Mouse (Mus musculus) neural tube, embryonic 14.5 days (tissue): ENCODE results near the gene Spata13. TPM values are rescaled to one million over a fixed set of nuclear protein-coding genes. Genes with fewer than 3 reads are reported as not detected.

Experiments used
- ATAC-seq: fragments of 200-750 bp; cut with Nextera tagmentation; 2 replicates; pipeline ENCODE4 v1.8.0; 2017; ENCODE audit warnings: low read depth, mild to moderate bottlenecking, moderate TSS enrichment, moderate library complexity
- H3K27ac ChIP-seq: fragments of 300-500 bp; sonication (generic); 2 replicates; pipeline ENCODE4 v1.5.1; 2014; ENCODE audit warnings: low read depth, mild to moderate bottlenecking, control low read depth, low read length, moderate library complexity, mixed read lengths
- H3K27me3 ChIP-seq: fragments of 300-500 bp; sonication (generic); 2 replicates; pipeline ENCODE4 v1.6.1; 2014; ENCODE audit warnings: low read length; ENCODE audit not compliant: control insufficient read depth, insufficient read depth
- H3K36me3 ChIP-seq: fragments of 300-500 bp; sonication (generic); 2 replicates; pipeline ENCODE4 v1.6.1; 2014; ENCODE audit warnings: low read length, mixed read lengths; ENCODE audit not compliant: control insufficient read depth, insufficient read depth
- H3K4me1 ChIP-seq: fragments of 300-500 bp; sonication (generic); 2 replicates; pipeline ENCODE4 v1.6.1; 2014; ENCODE audit warnings: low read length; ENCODE audit not compliant: control insufficient read depth, insufficient read depth
- H3K4me2 ChIP-seq: fragments of 300-500 bp; sonication (generic); 2 replicates; pipeline ENCODE4 v1.6.1; 2014; ENCODE audit warnings: mild to moderate bottlenecking, low read depth, low read length, control low read depth
- H3K4me3 ChIP-seq: fragments of 300-500 bp; sonication (generic); 2 replicates; pipeline ENCODE4 v1.5.1; 2014; ENCODE audit warnings: low read depth, low read length, control low read depth, mixed read lengths
- H3K9ac ChIP-seq: fragments of 300-500 bp; sonication (generic); replicated peaks from 2 replicates; pipeline ENCODE4 v1.6.1; 2014; ENCODE audit warnings: low read depth, mild to moderate bottlenecking, control low read depth, low read length, mixed read lengths
- H3K9me3 ChIP-seq: fragments of 300-500 bp; sonication (generic); 2 replicates; pipeline ENCODE4 v1.6.1; 2016; ENCODE audit warnings: low read length; ENCODE audit not compliant: control insufficient read depth
- WGBS: fragments of 180-500 bp; shearing (Covaris S2); extraction: QIAGEN DNeasy Blood & Tissue Kit; methylation state at CpG from one replicate; pipeline ENCODE4 v1.1.7; 2014; 5-methylcytosine and 5-hydroxymethylcytosine counted together
- polyA plus RNA-seq: library from polyadenylated mRNA; unstranded; fragments of >200 nt; fragmentation: Nextera tagmentation; extraction: Ambion mirVana; gene quantifications from 2 replicates; pipeline ENCODE4 v1.2.1, GENCODE M21; 2014

Gene Spata13
- polyA plus RNA-seq, 1 experiment from 2014 or later: 26.5 TPM

GRCm38 (mm10) chr14:60711590-60712288 is 77.9 kb downstream of the Spata13 start:
- WGBS: 94% methylated on average over 6 of the region's 6 CpGs
- ATAC-seq: no peak

GRCm38 (mm10) chr14:60712289-60712830 is 78.6 kb downstream of the Spata13 start:
- Histone ChIP-seq H3K4me1 (no peaks in the 10 kb centered on the region), H3K27me3 (no peaks in the 10 kb centered on the region), H3K4me3 (no peak overlapping the region), H3K9ac (no peak overlapping the region), H3K4me2 (no peak overlapping the region), H3K9me3 (no peaks in the 10 kb centered on the region), H3K36me3 (no peaks in the 10 kb centered on the region), H3K27ac (no peak overlapping the region)
- WGBS: 86% methylated on average over 11 of the region's 11 CpGs
- ATAC-seq: no peak

More at GRCm38 (mm10) chr14:60711590-60712288, 77.9 kb downstream of the Spata13 start:
- no peak overlapping the region for H3K9ac ChIP-seq
- H3K27ac ChIP-seq: no peak overlapping the region
- no peak overlapping the region for H3K4me2 ChIP-seq
- no peaks in the 10 kb centered on the region for H3K27me3 ChIP-seq
- no peaks in the 10 kb centered on the region for H3K9me3 ChIP-seq
- H3K4me1 ChIP-seq: no peaks in the 10 kb centered on the region
- no peaks in the 10 kb centered on the region for H3K36me3 ChIP-seq
- no peak overlapping the region for H3K4me3 ChIP-seq

GRCm38 (mm10) chr14:60715686-60716085 is 81.9 kb downstream of the Spata13 start:
- no peak overlapping the region for H3K27ac ChIP-seq
- H3K9ac ChIP-seq: no peak overlapping the region
- no peak for ATAC-seq
- no peak overlapping the region for H3K4me2 ChIP-seq
- no peak overlapping the region for H3K4me3 ChIP-seq
- WGBS: 87% methylated on average over 5 of the region's 5 CpGs
- H3K9me3 ChIP-seq: no peaks in the 10 kb centered on the region
- H3K4me1 ChIP-seq: no peaks in the 10 kb centered on the region
- H3K27me3 ChIP-seq: no peaks in the 10 kb centered on the region
- H3K36me3 ChIP-seq: no peaks in the 10 kb centered on the region

- ATAC-seq: no peak
- whole genome bisulfite sequencing: 79% methylated on average over 8 of the region's 8 CpGs
- H3K4me2 ChIP-seq: no peak overlapping the region
Measured at GRCm38 (mm10) chr14:60721304-60721703, 87.5 kb downstream of the Spata13 start.

GRCm38 (mm10) chr14:60721938-60722337 is 88.1 kb downstream of the Spata13 start:
- ATAC-seq: no peak
- H3K9me3 ChIP-seq: no peaks in the 10 kb centered on the region
- H3K27me3 ChIP-seq: no peaks in the 10 kb centered on the region
- H3K27ac ChIP-seq: no peak overlapping the region
- H3K9ac ChIP-seq: no peak overlapping the region
- no peaks in the 10 kb centered on the region for H3K36me3 ChIP-seq
- no peak overlapping the region for H3K4me3 ChIP-seq
- H3K4me1 ChIP-seq: no peaks in the 10 kb centered on the region
- no peak overlapping the region for H3K4me2 ChIP-seq
- 77% methylated on average over 3 of the region's 3 CpGs for WGBS

More at GRCm38 (mm10) chr14:60721304-60721703, 87.5 kb downstream of the Spata13 start:
- Histone ChIP-seq H3K27ac (no peak overlapping the region), H3K9ac (no peak overlapping the region), H3K4me3 (no peak overlapping the region), H3K9me3 (no peaks in the 10 kb centered on the region), H3K27me3 (no peaks in the 10 kb centered on the region), H3K36me3 (no peaks in the 10 kb centered on the region), H3K4me1 (no peaks in the 10 kb centered on the region)

GRCm38 (mm10) chr14:60726091-60726490 is 92.3 kb downstream of the Spata13 start:
- Histone ChIP-seq H3K4me3 (no peak overlapping the region), H3K27me3 (no peaks in the 10 kb centered on the region), H3K4me2 (no peak overlapping the region), H3K36me3 (no peaks in the 10 kb centered on the region), H3K27ac (no peak overlapping the region), H3K9ac (no peak overlapping the region), H3K4me1 (no peaks in the 10 kb centered on the region), H3K9me3 (no peaks in the 10 kb centered on the region)
- WGBS: 73% methylated on average over 6 of the region's 6 CpGs
- no peak for ATAC-seq

GRCm38 (mm10) chr14:60727130-60727529 is 93.3 kb downstream of the Spata13 start:
- no peak overlapping the region for H3K27ac ChIP-seq
- no peaks in the 10 kb centered on the region for H3K9me3 ChIP-seq
- no peak overlapping the region for H3K4me3 ChIP-seq
- 83% methylated on average over 4 of the region's 4 CpGs for WGBS
- ATAC-seq: no peak
- no peak overlapping the region for H3K4me2 ChIP-seq
- H3K36me3 ChIP-seq: no peaks in the 10 kb centered on the region
- H3K27me3 ChIP-seq: no peaks in the 10 kb centered on the region
- no peak overlapping the region for H3K9ac ChIP-seq
- no peaks in the 10 kb centered on the region for H3K4me1 ChIP-seq

- H3K36me3 ChIP-seq: no peaks in the 10 kb centered on the region
- no peak overlapping the region for H3K4me2 ChIP-seq
- no peak overlapping the region for H3K9ac ChIP-seq
- 66% methylated on average over 6 of the region's 6 CpGs for WGBS
- no peak for ATAC-seq
- H3K9me3 ChIP-seq: no peaks in the 10 kb centered on the region
- H3K4me1 ChIP-seq: peaks cover 13% of the 10 kb centered on the region
- H3K27ac ChIP-seq: no peak overlapping the region
- H3K27me3 ChIP-seq: no peaks in the 10 kb centered on the region
- no peak overlapping the region for H3K4me3 ChIP-seq
Measured at GRCm38 (mm10) chr14:60732081-60732480, 98.3 kb downstream of the Spata13 start.

GRCm38 (mm10) chr14:60732787-60733186 is 99.0 kb downstream of the Spata13 start:
- no peak for ATAC-seq
- Histone ChIP-seq H3K4me1 (peaks cover 16% of the 10 kb centered on the region), H3K9me3 (no peaks in the 10 kb centered on the region), H3K27me3 (no peaks in the 10 kb centered on the region), H3K36me3 (no peaks in the 10 kb centered on the region), H3K9ac (no peak overlapping the region), H3K27ac (no peak overlapping the region), H3K4me3 (no peak overlapping the region), H3K4me2 (no peak overlapping the region)
- WGBS: 23% methylated on average over 16 of the region's 16 CpGs
